Mouse (Mus musculus): ENCODE data around the gene Phf1.

Gene Phf1

GRCm38 (mm10) chr17:26933885-26934827 lies 1.3 kb downstream of the Phf1 start:
- 77% methylated on average over 16 of the region's 16 CpGs for WGBS

- 89% methylated on average over 9 of the region's 9 CpGs for WGBS
These were observed 2.2 kb downstream of the Phf1 start for GRCm38 (mm10) chr17:26935027-26935426.

- WGBS = 75% methylated on average over 12 of the region's 12 CpGs
These were observed 3.6 kb downstream of the Phf1 start for GRCm38 (mm10) chr17:26936453-26936852.

- WGBS = 85% methylated on average over 15 of the region's 15 CpGs
These were observed 4.3 kb downstream of the Phf1 start for GRCm38 (mm10) chr17:26936921-26937695.

GRCm38 (mm10) chr17:26937883-26938695 lies 5.2 kb downstream of the Phf1 start:
- WGBS = 55% methylated on average over 16 of the region's 16 CpGs

- under 1% methylated on average over 22 of the region's 22 CpGs for WGBS
These were observed 5.9 kb downstream of the Phf1 start for GRCm38 (mm10) chr17:26938731-26939130.

GRCm38 (mm10) chr17:26939178-26939972 lies 6.5 kb downstream of the Phf1 start, which contains the start of gene Cuta:
Gene Cuta (minus strand): TSS chr17:26939569.
- under 1% methylated on average over 70 of the region's 70 CpGs for WGBS

- 2% methylated on average over 3 of the region's 3 CpGs for WGBS
These were observed 7.1 kb downstream of the Phf1 start for GRCm38 (mm10) chr17:26939973-26940300.

- WGBS = 5% methylated on average over 21 of the region's 24 CpGs
These were observed 8.4 kb downstream of the Phf1 start, which contains the start of gene Syngap1 for GRCm38 (mm10) chr17:26941031-26941789. Gene Syngap1 (plus strand): TSS chr17:26941253.

- 9% methylated on average over 4 of the region's 4 CpGs for WGBS
These were observed 9.2 kb downstream of the Phf1 start for GRCm38 (mm10) chr17:26941841-26942570.

GRCm38 (mm10) chr17:26945824-26946495 lies 13.1 kb downstream of the Phf1 start:
- WGBS = 22% methylated on average over 13 of the region's 13 CpGs

- 2% methylated on average over 36 of the region's 37 CpGs for WGBS
These were observed 13.7 kb downstream of the Phf1 start for GRCm38 (mm10) chr17:26946567-26946966.

- WGBS = 22% methylated on average over 12 of the region's 12 CpGs
These were observed 14.6 kb downstream of the Phf1 start for GRCm38 (mm10) chr17:26947231-26948100.

- 2% methylated on average over 64 of the region's 87 CpGs for WGBS
These were observed 15.6 kb downstream of the Phf1 start for GRCm38 (mm10) chr17:26948316-26949050.

- 8% methylated on average over 12 of the region's 14 CpGs for WGBS
These were observed 16.3 kb downstream of the Phf1 start for GRCm38 (mm10) chr17:26949051-26949577.

- WGBS = 29% methylated on average over 5 of the region's 5 CpGs
These were observed 17.0 kb downstream of the Phf1 start for GRCm38 (mm10) chr17:26949866-26950265.

All from cerebral cortex, adult 2 months (tissue).